Mouse (Mus musculus) stomach, postnatal 0 days (tissue): ENCODE data around the gene Gmpr2.

Source experiments
- CTCF ChIP-seq: IDR thresholded peaks from 2 replicates; pipeline ENCODE4 v1.5.1; 2016; ENCODE audit warnings: antibody characterized with exemption, low read depth, mild to moderate bottlenecking, moderate library complexity
- EP300 ChIP-seq: optimal IDR thresholded peaks from 2 replicates; pipeline ENCODE3; 2016; ENCODE audit warnings: antibody characterized with exemption

- TF ChIP-seq CTCF = no peak
- no peak for TF ChIP-seq EP300
Observed at GRCm38 (mm10) chr14:55642679-55643059, 29.1 kb upstream of the Gmpr2 start.
